Mouse (Mus musculus) erythroblast, adult 5-6 weeks (primary cell): ENCODE data around the gene Srbd1. TPM values are rescaled to one million over a fixed set of nuclear protein-coding genes. Genes with fewer than 3 reads are reported as not detected.

Experiments used
- ATAC-seq: replicated peaks from 2 replicates; pipeline ENCODE4 v1.8.0; 2016; ENCODE audit warnings: moderate number of reproducible peaks, mild to moderate bottlenecking, moderate TSS enrichment, inconsistent platforms; ENCODE audit not compliant: poor library complexity, low FRiP score, severe bottlenecking
- total RNA-seq, 2 experiments: library from RNA; stranded (forward) in 1 of 2; stranded (reverse) in 1 of 2; fragments of 150-400 nt in 1 of 2; fragments of 200-764, 138-1000 nt in 1 of 2; gene quantifications; 2 replicates each; pipeline versions ENCODE4 v1.2.3 to v1.2.4; 2015 to 2017; ENCODE audit warnings: low replicate concordance in 2 of 2

Srbd1 gene
- total RNA-seq, 2 experiments from 2014 or later = 8.1 to 9.3 TPM

- ATAC-seq = no peak
Measured at GRCm38 (mm10) chr17:85941141-85941738, 203.7 kb downstream of the Srbd1 start.

- no peak for ATAC-seq
Measured at GRCm38 (mm10) chr17:85937131-85937530, 207.8 kb downstream of the Srbd1 start.

- no peak for ATAC-seq
Measured at GRCm38 (mm10) chr17:85935268-85935667, 209.7 kb downstream of the Srbd1 start.

Other genes with a start within 250 kb of the Srbd1 start
- 1.9 and 2.7 TPM in 2 replicates for gene Prkce, start 22.6 kb upstream of the Srbd1 start, total RNA-seq (2015; ENCODE audit: low replicate concordance)
- gene Prkce, start 22.6 kb upstream of the Srbd1 start, total RNA-seq (2017; ENCODE audit: low replicate concordance) = 0.34 and 1.3 TPM in 2 replicates